Mouse (Mus musculus): Measurements from ENCODE around the gene Ercc4. TPM values are rescaled to one million over a fixed set of nuclear protein-coding genes. Genes with fewer than 3 reads are reported as not detected.

The Ercc4 gene
- polyA plus RNA-seq, 1 experiment from 2014 or later, result 15.2 TPM

Other genes starting within 250 kb of the Ercc4 start
- 23.0 and 24.0 TPM in 2 replicates for gene Mrtfb, start 146.8 kb downstream of the Ercc4 start, polyA plus RNA-seq (2015; fragmentation: Nextera tagmentation; extraction: Ambion mirVana)